Mouse (Mus musculus) embryonic facial prominence, embryonic 11.5 days (tissue): ENCODE data around the gene Chst14. TPM values are rescaled to one million over a fixed set of nuclear protein-coding genes. Genes with fewer than 3 reads are reported as not detected.

Experiments used
- ATAC-seq: fragments of 200-750 bp; cut with Nextera tagmentation; replicated peaks from 2 replicates; pipeline ENCODE4 v1.8.0; 2017; ENCODE audit warnings: low read depth; ENCODE audit not compliant: insufficient number of reproducible peaks, low FRiP score, low TSS enrichment
- DNase-seq: peaks from one replicate; pipeline ENCODE4 v3.0.0-alpha.2; 2015; ENCODE audit warnings: low spot score
- H3K27ac ChIP-seq: fragments of 300-500 bp; sonication (generic); replicated peaks from 2 replicates; pipeline ENCODE4 v1.5.1; 2014; ENCODE audit warnings: mild to moderate bottlenecking, low read depth, low read length, control low read depth
- H3K27me3 ChIP-seq: fragments of 300-500 bp; sonication (generic); 2 replicates; pipeline ENCODE4 v1.6.1; 2014; ENCODE audit warnings: mild to moderate bottlenecking, low read length, moderate library complexity, mixed read lengths; ENCODE audit not compliant: control insufficient read depth, insufficient read depth
- H3K36me3 ChIP-seq: fragments of 300-500 bp; sonication (generic); replicated peaks from 2 replicates; pipeline ENCODE4 v1.6.1; 2014; ENCODE audit warnings: low read depth, mild to moderate bottlenecking, low read length, moderate library complexity, mixed read lengths; ENCODE audit not compliant: control insufficient read depth, insufficient read depth
- H3K4me1 ChIP-seq: fragments of 300-500 bp; sonication (generic); 2 replicates; pipeline ENCODE4 v1.6.1; 2014; ENCODE audit warnings: low read length, mixed read lengths; ENCODE audit not compliant: control insufficient read depth, insufficient read depth
- H3K4me2 ChIP-seq: fragments of 300-500 bp; sonication (generic); 2 replicates; pipeline ENCODE4 v1.6.1; 2014; ENCODE audit warnings: low read depth, mild to moderate bottlenecking, control low read depth, low read length, moderate library complexity
- H3K4me3 ChIP-seq: fragments of 300-500 bp; sonication (generic); 2 replicates; pipeline ENCODE4 v1.5.1; 2014; ENCODE audit warnings: low read depth, low read length, control low read depth
- H3K9ac ChIP-seq: fragments of 300-500 bp; sonication (generic); replicated peaks from 2 replicates; pipeline ENCODE4 v1.6.1; 2014; ENCODE audit warnings: mild to moderate bottlenecking, control low read depth, low read length
- H3K9me3 ChIP-seq: fragments of 300-500 bp; sonication (generic); replicated peaks from 2 replicates; pipeline ENCODE4 v1.6.1; 2016; ENCODE audit warnings: mild to moderate bottlenecking, low read length, inconsistent platforms, mixed read lengths; ENCODE audit not compliant: control insufficient read depth
- WGBS: fragments of 180-500 bp; shearing (Covaris S2); extraction: QIAGEN DNeasy Blood & Tissue Kit; methylation state at CpG from one replicate; pipeline ENCODE4 v1.1.7; 2014; 5-methylcytosine and 5-hydroxymethylcytosine counted together
- polyA plus RNA-seq: library from polyadenylated mRNA; unstranded; fragments of >200 nt; fragmentation: Nextera tagmentation; extraction: Ambion mirVana; gene quantifications from 2 replicates; pipeline ENCODE4 v1.2.1, GENCODE M21; 2014

The Chst14 gene
- polyA plus RNA-seq, 1 experiment from 2014 or later = 31.8 TPM

DNA sequence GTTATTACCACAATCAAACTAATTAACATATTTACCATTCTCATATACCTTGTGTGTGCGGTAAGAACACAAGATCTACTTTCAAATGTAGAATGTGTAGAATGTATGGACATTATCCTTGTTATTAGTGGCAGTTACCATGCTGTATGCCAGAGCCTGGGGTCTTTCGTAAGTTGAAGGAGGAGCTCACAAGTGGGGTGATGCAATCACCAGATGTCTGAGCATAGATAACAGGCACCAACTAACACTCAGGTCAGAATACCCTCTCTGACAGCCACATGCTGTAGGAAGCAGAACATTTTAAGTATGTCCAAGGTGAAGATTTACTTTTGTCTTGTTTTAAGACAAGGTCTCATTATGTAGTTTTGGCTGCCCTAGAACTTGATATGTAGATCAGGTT, 34.1 kb downstream of the Chst14 start:
- Histone ChIP-seq H3K4me2 (no peak overlapping the region), H3K27ac (no peak overlapping the region), H3K36me3 (no peaks in the 10 kb centered on the region), H3K27me3 (no peaks in the 10 kb centered on the region), H3K9ac (no peak overlapping the region), H3K4me3 (no peak overlapping the region), H3K9me3 (no peaks in the 10 kb centered on the region), H3K4me1 (no peaks in the 10 kb centered on the region)
- 90% methylated on average over 2 of the region's 2 CpGs for WGBS
- DNase-seq (no peak), ATAC-seq (no peak)

DNA sequence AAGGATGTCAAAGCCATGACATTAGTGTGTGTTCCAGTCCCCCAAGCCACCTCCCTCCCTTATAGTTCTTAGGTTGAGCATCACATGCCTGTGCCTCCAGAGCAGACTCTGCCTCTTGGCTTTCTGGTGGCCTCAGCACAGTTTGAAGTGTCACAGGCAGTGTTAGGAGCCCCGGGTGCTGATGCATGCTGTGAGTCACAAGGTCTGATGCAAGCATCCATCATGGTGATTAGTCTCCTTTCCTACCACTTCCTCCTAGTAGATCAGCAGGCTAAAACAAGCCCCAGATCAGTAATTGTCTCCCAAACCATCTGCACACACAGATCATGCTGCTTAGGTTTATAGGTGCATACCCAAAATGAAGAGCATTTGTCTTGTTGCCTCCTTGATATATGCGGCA, 35.2 kb downstream of the Chst14 start:
- Histone ChIP-seq H3K36me3 (no peaks in the 10 kb centered on the region), H3K27me3 (no peaks in the 10 kb centered on the region), H3K27ac (no peak overlapping the region), H3K4me1 (no peaks in the 10 kb centered on the region), H3K4me3 (no peak overlapping the region), H3K9me3 (no peaks in the 10 kb centered on the region), H3K4me2 (no peak overlapping the region), H3K9ac (no peak overlapping the region)
- ATAC-seq (no peak), DNase-seq (no peak)
- WGBS = 49% methylated on average over 2 of the region's 2 CpGs

- Histone ChIP-seq H3K27me3 (no peaks in the 10 kb centered on the region), H3K4me2 (no peak overlapping the region), H3K4me1 (no peaks in the 10 kb centered on the region), H3K36me3 (no peaks in the 10 kb centered on the region), H3K4me3 (no peak overlapping the region), H3K27ac (no peak overlapping the region), H3K9ac (no peak overlapping the region), H3K9me3 (no peaks in the 10 kb centered on the region)
- no peak for ATAC-seq
- DNase-seq = no peak
- WGBS = 54% methylated on average over 9 of the region's 9 CpGs
Measured at GRCm38 (mm10) chr2:118963007-118963675, 36.8 kb downstream of the Chst14 start.

- Histone ChIP-seq H3K27ac (no peak overlapping the region), H3K4me3 (no peak overlapping the region), H3K27me3 (no peaks in the 10 kb centered on the region), H3K4me2 (no peak overlapping the region), H3K9me3 (no peaks in the 10 kb centered on the region), H3K4me1 (no peaks in the 10 kb centered on the region), H3K9ac (no peak overlapping the region), H3K36me3 (no peaks in the 10 kb centered on the region)
- DNase-seq = no peak
- 74% methylated on average over 7 of the region's 7 CpGs for WGBS
- ATAC-seq = no peak
Measured at GRCm38 (mm10) chr2:118963676-118964012, 37.3 kb downstream of the Chst14 start.

DNA sequence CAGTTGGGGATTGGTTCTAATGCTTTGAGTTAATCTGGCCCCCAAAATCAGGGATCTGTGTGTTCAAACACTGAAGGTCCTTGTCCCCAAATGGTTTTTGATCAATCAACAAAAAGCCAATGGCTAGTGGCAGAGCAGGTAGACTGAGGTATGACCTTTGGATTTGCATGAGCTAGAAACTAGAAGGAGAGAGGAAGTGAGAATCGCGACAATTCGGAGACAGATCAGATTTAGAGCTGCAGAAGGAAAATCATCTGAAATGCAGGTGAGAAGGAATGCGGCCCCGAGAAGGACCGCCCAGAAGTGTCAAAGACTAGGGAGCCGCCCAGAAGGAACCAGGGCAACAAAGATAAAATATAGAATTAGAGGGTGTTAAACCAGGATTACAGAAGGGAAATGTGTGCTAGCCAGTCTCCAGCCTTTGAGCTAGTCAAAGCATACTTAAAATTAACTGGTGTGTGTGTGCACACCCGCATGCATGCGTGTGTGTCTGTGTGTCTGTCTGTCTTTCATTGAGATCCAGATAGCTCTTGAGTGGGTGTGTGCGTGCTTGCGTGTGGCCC, 43.4 kb downstream of the Chst14 start:
- H3K4me3 ChIP-seq = no peak overlapping the region
- DNase-seq (no peak), ATAC-seq (no peak)
- H3K4me2 ChIP-seq = no peak overlapping the region
- 85% methylated on average over 11 of the region's 11 CpGs for WGBS
- no peaks in the 10 kb centered on the region for H3K36me3 ChIP-seq
- no peaks in the 10 kb centered on the region for H3K9me3 ChIP-seq
- no peak overlapping the region for H3K9ac ChIP-seq
- H3K4me1 ChIP-seq = no peaks in the 10 kb centered on the region
- peaks cover 8% of the 10 kb centered on the region for H3K27me3 ChIP-seq
- H3K27ac ChIP-seq = no peak overlapping the region

GRCm38 (mm10) chr2:118972048-118972447, 45.8 kb downstream of the Chst14 start:
- Histone ChIP-seq H3K9ac (no peak overlapping the region), H3K9me3 (no peaks in the 10 kb centered on the region), H3K4me1 (no peaks in the 10 kb centered on the region), H3K27me3 (peaks cover 23% of the 10 kb centered on the region), H3K4me2 (no peak overlapping the region), H3K36me3 (no peaks in the 10 kb centered on the region), H3K27ac (no peak overlapping the region), H3K4me3 (no peak overlapping the region)
- DNase-seq (no peak), ATAC-seq (no peak)
- 84% methylated on average over 5 of the region's 5 CpGs for WGBS

GRCm38 (mm10) chr2:118972687-118973376, 46.5 kb downstream of the Chst14 start:
- H3K4me3 ChIP-seq = peak overlapping the region; percentile 26

DNA sequence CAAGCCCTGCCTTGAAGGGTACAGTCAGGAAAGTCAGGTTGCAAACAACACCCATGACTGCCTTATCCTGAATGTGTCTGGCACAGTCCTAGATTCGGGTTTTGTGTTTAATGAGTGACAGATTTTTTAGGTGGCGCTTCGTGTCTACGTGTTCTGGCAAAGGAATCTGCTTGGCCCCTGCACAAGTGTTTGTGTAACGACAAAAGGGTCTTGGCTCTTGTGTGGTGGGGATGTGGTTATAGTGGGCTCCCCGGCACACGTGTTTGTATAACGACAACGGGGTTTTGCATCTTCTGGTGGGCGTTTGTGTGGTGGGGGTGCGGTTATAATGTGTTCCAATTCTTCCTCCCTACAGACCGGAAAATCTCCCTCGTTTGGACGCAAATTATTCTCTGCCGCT, 49.6 kb downstream of the Chst14 start:
- H3K27ac ChIP-seq = no peak overlapping the region
- 5% methylated on average over 15 of the region's 15 CpGs for WGBS
- ATAC-seq (no peak), DNase-seq (no peak)
- H3K27me3 ChIP-seq = peaks cover 33% of the 10 kb centered on the region
- peak overlapping the region; percentile 55 for H3K4me3 ChIP-seq
- H3K4me2 ChIP-seq = peak overlapping the region; percentile 94
- H3K36me3 ChIP-seq = no peaks in the 10 kb centered on the region
- H3K9ac ChIP-seq = peak overlapping the region; percentile 69
- H3K9me3 ChIP-seq = no peaks in the 10 kb centered on the region
- no peaks in the 10 kb centered on the region for H3K4me1 ChIP-seq

More at GRCm38 (mm10) chr2:118972687-118973376, 46.5 kb downstream of the Chst14 start:
- WGBS = 2% methylated on average over 33 of the region's 33 CpGs
- peak; percentile 85 for ATAC-seq
- H3K27me3 ChIP-seq = peaks cover 30% of the 10 kb centered on the region
- H3K4me2 ChIP-seq = peak overlapping the region; percentile 66
- no peaks in the 10 kb centered on the region for H3K4me1 ChIP-seq
- no peaks in the 10 kb centered on the region for H3K36me3 ChIP-seq
- H3K9me3 ChIP-seq = no peaks in the 10 kb centered on the region
- DNase-seq = peak; percentile 93
- H3K27ac ChIP-seq = no peak overlapping the region
- H3K9ac ChIP-seq = peak overlapping the region; percentile 45
